Mouse (Mus musculus): ENCODE results near the gene Fermt3.

The Fermt3 gene

GRCm38 (mm10) chr19:6970460-6971085 is 48.7 kb downstream of the Fermt3 start:
- no peak for DNase-seq

GRCm38 (mm10) chr19:6969665-6970381 is 49.4 kb downstream of the Fermt3 start:
- peak; percentile 87 for DNase-seq

- no peak for DNase-seq
Observed at GRCm38 (mm10) chr19:6969291-6969664, 50.0 kb downstream of the Fermt3 start.

- peak; percentile 61 for DNase-seq
Observed at GRCm38 (mm10) chr19:6968491-6969271, 50.6 kb downstream of the Fermt3 start.

GRCm38 (mm10) chr19:6956461-6956860 is 62.8 kb downstream of the Fermt3 start:
- no peak for DNase-seq

GRCm38 (mm10) chr19:6955424-6955823 is 63.8 kb downstream of the Fermt3 start:
- no peak for DNase-seq

- peak; percentile 80 to 83 for DNase-seq
Observed at GRCm38 (mm10) chr19:6954046-6954445, 65.2 kb downstream of the Fermt3 start.

GRCm38 (mm10) chr19:6952712-6953037 is 66.6 kb downstream of the Fermt3 start:
- DNase-seq = peak; percentile 82 to 92

GRCm38 (mm10) chr19:6951994-6952711 is 67.1 kb downstream of the Fermt3 start:
- peak; percentile 87 to 93 for DNase-seq

- peak; percentile 95 to 98 for DNase-seq
Observed at GRCm38 (mm10) chr19:6951381-6951968, 67.8 kb downstream of the Fermt3 start.

- DNase-seq = peak; percentile 60 to 64
Observed at GRCm38 (mm10) chr19:6950613-6951153, 68.6 kb downstream of the Fermt3 start.

- DNase-seq = no peak
Observed at GRCm38 (mm10) chr19:6949951-6950350, 69.3 kb downstream of the Fermt3 start.

- no peak for DNase-seq
Observed at GRCm38 (mm10) chr19:6949532-6949931, 69.7 kb downstream of the Fermt3 start.

All from lung, postnatal 4 days (tissue).